In genomic region chr15:80253530-80253929, GRCm38 (mm10) we compare ENCODE assay signal across 9 mouse cellular contexts. TPM values are rescaled to one million over a fixed set of nuclear protein-coding genes. Genes with fewer than 3 reads are reported as not detected.
DNase-seq lines count a peak whose midpoint lies in the region; ATAC-seq and TF ChIP-seq lines count a peak whose summit lies in the region.
"Had no signal": no experiment of that assay in that cellular context is flagged by ENCODE, and none has a peak within 500 bp of the region (broad histone marks: within the 10 kb centered on the region; RNA-seq: fewer than 3 reads in every experiment).

No protein-coding gene starts in this region.

- H3K27ac ChIP-seq in lung, embryonic 14.5 days (ENCODE audit: low read depth): peak overlapping the region; percentile 98; the same call in 1 of the 2 replicates
- peak overlapping the region; percentile 100; the same call in 1 of the 2 replicates for H3K27ac ChIP-seq in forebrain, postnatal 0 days (ENCODE audit: low read depth, low read length)
- H3K27ac ChIP-seq in limb, embryonic 11.5 days (replicated peaks; ENCODE audit: low read depth, low read length): peak overlapping the region; percentile 58
- peak overlapping the region; percentile 99 for H3K27ac ChIP-seq in small intestine, adult 2 months (ENCODE audit: insufficient read depth, low read depth, low read length)

- H3K9ac ChIP-seq in lung, embryonic 14.5 days: peak overlapping the region; percentile 23; the same call in 1 of the 2 replicates
- H3K9ac ChIP-seq in forebrain, postnatal 0 days: no peak overlapping the region
- H3K9ac ChIP-seq in limb, embryonic 11.5 days (ENCODE audit: low read length): no peak overlapping the region

- H3K9me3 ChIP-seq in lung, embryonic 14.5 days (ENCODE audit: low read depth, low read length): no peaks in the 10 kb centered on the region
- no peaks in the 10 kb centered on the region for H3K9me3 ChIP-seq in forebrain, postnatal 0 days (ENCODE audit: low read length)
- H3K9me3 ChIP-seq in limb, embryonic 11.5 days (ENCODE audit: control insufficient read depth, low read length): no peaks in the 10 kb centered on the region

- ATAC-seq in lung, embryonic 14.5 days (ENCODE audit: insufficient read depth): no peak
- no peak for ATAC-seq in forebrain, postnatal 0 days
- no peak for ATAC-seq in limb, embryonic 11.5 days (ENCODE audit: insufficient number of reproducible peaks, low FRiP score, low TSS enrichment, low read depth)

- no peak overlapping the region for H3K4me3 ChIP-seq in lung, embryonic 14.5 days (ENCODE audit: low read depth, low read length)
- H3K4me3 ChIP-seq in forebrain, postnatal 0 days (ENCODE audit: low read depth, low read length): no peak overlapping the region
- H3K4me3 ChIP-seq in limb, embryonic 11.5 days (ENCODE audit: low read depth, low read length): no peak overlapping the region
- H3K4me3 ChIP-seq in small intestine, adult 2 months (ENCODE audit: low read depth, low read length): no peak overlapping the region

- DNase-seq in lung, embryonic 14.5 days: peak; percentile 66
- no peak for DNase-seq in lung, postnatal 14 days
- DNase-seq in forebrain, postnatal 0 days: no peak
- DNase-seq in limb, embryonic 11.5 days (ENCODE audit: low spot score): peak; percentile 55
- no peak for DNase-seq in cerebellum, adult 18-20 months
- DNase-seq in gastrocnemius, postnatal 10 days: no peak

- peaks cover 66% of the 10 kb centered on the region for H3K36me3 ChIP-seq in lung, embryonic 14.5 days (ENCODE audit: insufficient read depth)
- peaks cover 63% of the 10 kb centered on the region for H3K36me3 ChIP-seq in forebrain, postnatal 0 days (ENCODE audit: insufficient read depth)
- peaks cover 30% of the 10 kb centered on the region; the same call in 1 of the 2 replicates for H3K36me3 ChIP-seq in limb, embryonic 11.5 days (ENCODE audit: control insufficient read depth, insufficient read depth, low read length)
- H3K36me3 ChIP-seq in small intestine, adult 2 months (ENCODE audit: control insufficient read depth, insufficient read depth, low read length): peaks cover 42% of the 10 kb centered on the region

- peaks cover 8% of the 10 kb centered on the region for H3K4me1 ChIP-seq in lung, embryonic 14.5 days (ENCODE audit: insufficient read depth)
- peaks cover 22% of the 10 kb centered on the region for H3K4me1 ChIP-seq in forebrain, postnatal 0 days (ENCODE audit: insufficient read depth)
- peaks cover 27% of the 10 kb centered on the region for H3K4me1 ChIP-seq in limb, embryonic 11.5 days (ENCODE audit: control insufficient read depth, insufficient read depth, low read length)
- peaks cover 37% of the 10 kb centered on the region for H3K4me1 ChIP-seq in small intestine, adult 2 months (ENCODE audit: control insufficient read depth, insufficient read depth, insufficient read length, low read length)

- no peak for TF ChIP-seq POLR2A in small intestine, adult 2 months (IDR thresholded peaks at IDR 0.05; ENCODE audit: low read depth, low read length)

- no peaks in the 10 kb centered on the region for H3K27me3 ChIP-seq in lung, embryonic 14.5 days (ENCODE audit: insufficient read depth, low read length)
- no peaks in the 10 kb centered on the region for H3K27me3 ChIP-seq in forebrain, postnatal 0 days (ENCODE audit: insufficient read depth, low read length)
- no peaks in the 10 kb centered on the region for H3K27me3 ChIP-seq in limb, embryonic 11.5 days (ENCODE audit: control insufficient read depth, insufficient read depth, low read length)
- H3K27me3 ChIP-seq in small intestine, adult 2 months (ENCODE audit: control insufficient read depth, insufficient read depth, low read length): no peaks in the 10 kb centered on the region

- WGBS in lung, embryonic 14.5 days: 20% methylated on average over 2 of the region's 2 CpGs
- 23% methylated on average over 2 of the region's 2 CpGs for WGBS in forebrain, postnatal 0 days
- 2% methylated on average over 2 of the region's 2 CpGs for WGBS in limb, embryonic 11.5 days
- 32% methylated on average over 2 of the region's 2 CpGs for WGBS in small intestine, adult 2 months

- no peak overlapping the region for H3K4me2 ChIP-seq in lung, embryonic 14.5 days
- H3K4me2 ChIP-seq in forebrain, postnatal 0 days (ENCODE audit: low read depth): no peak overlapping the region
- peak overlapping the region; percentile 69; the same call in 1 of the 2 replicates for H3K4me2 ChIP-seq in limb, embryonic 11.5 days (ENCODE audit: low read depth, severe bottlenecking)

- TF ChIP-seq CTCF in lung, embryonic 14.5 days (IDR thresholded peaks at IDR 0.05; ENCODE audit: low read depth): no peak
- TF ChIP-seq CTCF in forebrain, postnatal 0 days (IDR thresholded peaks at IDR 0.05; ENCODE audit: low read depth): no peak
- no peak for TF ChIP-seq CTCF in small intestine, adult 2 months (IDR thresholded peaks at IDR 0.05; ENCODE audit: extremely low read depth, insufficient read length, insufficient replicate concordance, low read depth, low read length)

RNA-seq across cellular contexts. Expression of gene Atf4, which starts 1.5 kb away (rescaled TPM):
- polyA plus RNA-seq in lung, embryonic 14.5 days (2014; fragmentation: Nextera tagmentation; extraction: Ambion mirVana): 115 and 136 TPM in 2 replicates
- 163 and 164 TPM in 2 replicates for total RNA-seq in forebrain, postnatal 0 days (2014; rRNA removed)
- 103 and 109 TPM in 2 replicates for polyA plus RNA-seq in forebrain, postnatal 0 days (2015; fragmentation: Nextera tagmentation; extraction: Ambion mirVana)
- polyA plus RNA-seq in limb, embryonic 11.5 days (2014; fragmentation: Nextera tagmentation; extraction: Ambion mirVana): 110 and 125 TPM in 2 replicates
- 127 and 274 TPM in 2 replicates for polyA plus RNA-seq in small intestine, adult 2 months (2012; rRNA removed)
- total RNA-seq in gastrocnemius, postnatal 10 days (2021): 100 to 1,000 TPM in 1 of 2 experiments, 10 to 100 TPM in 1; 94.7 to 131 TPM

RNA-seq across cellular contexts. Expression of gene Rps19bp1, which starts 10.6 kb away (rescaled TPM):
- 56.4 and 61.0 TPM in 2 replicates for polyA plus RNA-seq in lung, embryonic 14.5 days (2014; fragmentation: Nextera tagmentation; extraction: Ambion mirVana)
- total RNA-seq in forebrain, postnatal 0 days (2014; rRNA removed): 38.7 and 56.6 TPM in 2 replicates
- polyA plus RNA-seq in forebrain, postnatal 0 days (2015; fragmentation: Nextera tagmentation; extraction: Ambion mirVana): 84.7 and 98.9 TPM in 2 replicates
- 74.7 and 79.0 TPM in 2 replicates for polyA plus RNA-seq in limb, embryonic 11.5 days (2014; fragmentation: Nextera tagmentation; extraction: Ambion mirVana)
- polyA plus RNA-seq in small intestine, adult 2 months (2012; rRNA removed): 19.1 and 19.3 TPM in 2 replicates
- 10 to 100 TPM; 16.7 to 18.8 TPM for total RNA-seq in gastrocnemius, postnatal 10 days (2021)

RNA-seq across cellular contexts. Expression of gene AC140267.1, which starts 17.9 kb away (rescaled TPM):
- polyA plus RNA-seq in lung, embryonic 14.5 days (2014; fragmentation: Nextera tagmentation; extraction: Ambion mirVana): not detected in 2 replicates
- total RNA-seq in forebrain, postnatal 0 days (2014; rRNA removed): not detected in 2 replicates
- polyA plus RNA-seq in forebrain, postnatal 0 days (2015; fragmentation: Nextera tagmentation; extraction: Ambion mirVana): not detected in 2 replicates
- polyA plus RNA-seq in limb, embryonic 11.5 days (2014; fragmentation: Nextera tagmentation; extraction: Ambion mirVana): not detected in 2 replicates
- not detected in 2 replicates for polyA plus RNA-seq in small intestine, adult 2 months (2012; rRNA removed)
- 1 to 10 TPM in 1 of 2 experiments, not detected in 1; 7.5 TPM for total RNA-seq in gastrocnemius, postnatal 10 days (2021)
- polyA plus RNA-seq: gonadal fat pad, adult 2 months; neural tube, embryonic 11.5 days had no signal

RNA-seq across cellular contexts. Expression of gene Mief1, which starts 19.7 kb away (rescaled TPM):
- polyA plus RNA-seq in lung, embryonic 14.5 days (2014; fragmentation: Nextera tagmentation; extraction: Ambion mirVana): 31.7 and 32.9 TPM in 2 replicates
- 28.1 and 37.0 TPM in 2 replicates for total RNA-seq in forebrain, postnatal 0 days (2014; rRNA removed)
- polyA plus RNA-seq in forebrain, postnatal 0 days (2015; fragmentation: Nextera tagmentation; extraction: Ambion mirVana): 13.5 and 20.0 TPM in 2 replicates
- polyA plus RNA-seq in limb, embryonic 11.5 days (2014; fragmentation: Nextera tagmentation; extraction: Ambion mirVana): 33.8 and 36.7 TPM in 2 replicates
- 9.4 and 16.7 TPM in 2 replicates for polyA plus RNA-seq in small intestine, adult 2 months (2012; rRNA removed)
- total RNA-seq in gastrocnemius, postnatal 10 days (2021): 10 to 100 TPM; 22.8 to 27.2 TPM

RNA-seq across cellular contexts. Expression of gene Cacna1i, which starts 33.5 kb away (rescaled TPM):
- polyA plus RNA-seq in lung, embryonic 14.5 days (2014; fragmentation: Nextera tagmentation; extraction: Ambion mirVana): not detected in 2 replicates
- total RNA-seq in forebrain, postnatal 0 days (2014; rRNA removed): 11.1 and 12.5 TPM in 2 replicates
- polyA plus RNA-seq in forebrain, postnatal 0 days (2015; fragmentation: Nextera tagmentation; extraction: Ambion mirVana): 0.34 and 0.58 TPM in 2 replicates
- polyA plus RNA-seq in limb, embryonic 11.5 days (2014; fragmentation: Nextera tagmentation; extraction: Ambion mirVana): 0.01 TPM in 1 of 2 replicates, not detected in the other
- polyA plus RNA-seq in small intestine, adult 2 months (2012; rRNA removed): 0.46 and 0.85 TPM in 2 replicates
- under 1 TPM; 0.07 to 0.12 TPM for total RNA-seq in gastrocnemius, postnatal 10 days (2021)

Comparison
In these comparisons a context has a peak if more than half of its experiments do, and no peak if none do; other contexts are left out.
1. DNase-seq: peak in lung, embryonic 14.5 days (single experiment) and limb, embryonic 11.5 days (single experiment); none in lung, postnatal 14 days (single experiment), forebrain, postnatal 0 days (single experiment), cerebellum, adult 18-20 months (0 of 2) and gastrocnemius, postnatal 10 days (single experiment).
2. Peak in every context shown above with its lines, with median percentiles within 50 percentile points of each other: H3K27ac ChIP-seq.